Mouse (Mus musculus): ENCODE measurements at regions not wholly inside any gene's neighbourhood (a gene's known extent, or its start where the extent isn't known, plus 50 kb on each side); places are given as distances from the start of the nearest gene placed in this dataset.

DNA sequence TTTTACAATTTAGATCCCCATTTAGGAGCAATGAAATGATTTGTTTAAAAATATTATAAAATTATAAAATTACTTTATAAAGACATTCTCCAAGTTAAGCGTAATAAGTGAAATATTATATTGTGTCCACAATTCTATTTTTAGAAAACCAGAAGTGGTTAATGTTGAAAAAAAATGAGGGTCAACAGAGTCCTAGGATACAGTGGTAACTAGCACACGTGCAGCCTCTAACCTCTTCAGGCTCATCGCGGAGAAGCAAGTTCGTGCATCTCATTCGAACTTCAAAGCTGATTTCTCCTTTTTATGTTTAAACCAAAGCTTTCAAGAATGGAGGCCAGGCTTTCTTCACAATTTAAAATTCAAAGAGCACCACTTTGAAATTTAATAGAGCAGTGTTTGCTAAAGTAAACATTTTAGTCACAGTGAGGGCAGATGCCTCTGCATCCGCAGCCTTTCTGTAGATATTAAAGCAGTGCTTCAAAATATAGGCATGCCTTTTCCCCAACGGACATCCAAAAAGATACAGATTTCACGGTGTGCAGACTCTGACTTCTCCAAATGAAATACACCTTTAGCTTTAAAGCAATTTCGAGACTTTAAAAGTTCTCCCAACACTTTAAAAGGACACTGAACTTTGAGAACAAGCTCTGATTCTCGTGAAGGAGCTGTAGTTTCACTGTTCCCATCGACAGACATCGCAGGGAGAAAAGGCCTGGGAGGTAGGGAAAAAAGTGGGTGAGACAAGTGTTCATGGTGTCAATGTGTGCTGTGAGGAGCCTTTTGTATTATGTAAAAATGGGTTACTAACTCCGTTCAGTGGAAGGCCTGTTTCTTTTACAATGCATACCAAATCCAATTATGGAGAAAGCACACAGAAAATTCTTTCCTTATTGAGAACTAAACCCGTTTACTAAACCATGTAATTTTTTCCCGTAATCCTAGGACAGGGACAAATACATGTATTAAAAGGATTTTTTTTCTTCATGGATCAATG, 419.8 kb upstream of the Manea start:
- WGBS: 66% methylated on average over 16 of the region's 16 CpGs
- TF ChIP-seq CTCF (IDR thresholded peaks at IDR 0.05; ENCODE audit: low read depth, low read length) (no peak), POLR2A (IDR thresholded peaks at IDR 0.05; ENCODE audit: extremely low read depth, insufficient read depth, low read length) (no peak)

DNA sequence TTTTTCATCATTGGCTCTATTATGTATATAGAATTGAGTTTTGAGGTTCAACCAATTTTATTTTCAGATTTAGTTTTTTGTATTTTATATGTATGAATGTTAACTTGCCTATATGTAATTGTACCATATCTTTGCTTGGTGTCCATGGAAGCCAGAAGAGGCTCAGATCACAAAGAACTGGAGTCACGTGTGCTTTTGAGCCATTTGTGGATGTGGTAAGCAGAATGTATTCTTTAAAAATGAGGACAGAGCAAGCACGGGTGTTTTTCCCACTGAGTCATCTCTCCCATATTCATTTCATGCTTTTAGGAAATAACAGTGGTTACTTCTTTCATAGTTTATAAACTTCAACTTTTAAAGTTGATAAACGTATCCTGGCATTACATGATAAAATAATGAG, 394.1 kb upstream of the Manea start:
- H3K9ac ChIP-seq (ENCODE audit: low read depth, low read length): no peak overlapping the region
- no peak overlapping the region for H3K27ac ChIP-seq (replicated peaks; ENCODE audit: insufficient read depth, low read depth, low read length)
- no peak for DNase-seq (ENCODE audit: extremely low read depth, low read depth, low spot score)
- no peaks in the 10 kb centered on the region for H3K79me2 ChIP-seq (ENCODE audit: control insufficient read depth, insufficient read depth, low read length)
- H3K27me3 ChIP-seq (ENCODE audit: control insufficient read depth, insufficient read depth, low read length): no peaks in the 10 kb centered on the region
- H3K4me1 ChIP-seq (ENCODE audit: control insufficient read depth, insufficient read depth, low read length): no peaks in the 10 kb centered on the region
- no peak overlapping the region for H3K4me3 ChIP-seq (ENCODE audit: insufficient read depth, low read depth, low read length)
- H3K36me3 ChIP-seq (ENCODE audit: control insufficient read depth, insufficient read depth, low read length): no peaks in the 10 kb centered on the region
- no peak for TF ChIP-seq CTCF (IDR thresholded peaks at IDR 0.05; ENCODE audit: low read depth, low read length)
- TF ChIP-seq POLR2A (IDR thresholded peaks at IDR 0.05; ENCODE audit: extremely low read depth, insufficient read depth, low read length): no peak
- WGBS: 66% methylated on average over 3 of the region's 3 CpGs

More for the DNA sequence above, 419.8 kb upstream of the Manea start:
- Histone ChIP-seq H3K27ac (replicated peaks; ENCODE audit: insufficient read depth, low read depth, low read length) (no peak overlapping the region), H3K9ac (ENCODE audit: low read depth, low read length) (no peak overlapping the region), H3K27me3 (ENCODE audit: control insufficient read depth, insufficient read depth, low read length) (no peaks in the 10 kb centered on the region), H3K36me3 (ENCODE audit: control insufficient read depth, insufficient read depth, low read length) (no peaks in the 10 kb centered on the region), H3K4me3 (ENCODE audit: insufficient read depth, low read depth, low read length) (no peak overlapping the region), H3K79me2 (ENCODE audit: control insufficient read depth, insufficient read depth, low read length) (no peaks in the 10 kb centered on the region), H3K4me1 (ENCODE audit: control insufficient read depth, insufficient read depth, low read length) (no peaks in the 10 kb centered on the region)
- no peak for DNase-seq (ENCODE audit: extremely low read depth, low read depth, low spot score)

DNA sequence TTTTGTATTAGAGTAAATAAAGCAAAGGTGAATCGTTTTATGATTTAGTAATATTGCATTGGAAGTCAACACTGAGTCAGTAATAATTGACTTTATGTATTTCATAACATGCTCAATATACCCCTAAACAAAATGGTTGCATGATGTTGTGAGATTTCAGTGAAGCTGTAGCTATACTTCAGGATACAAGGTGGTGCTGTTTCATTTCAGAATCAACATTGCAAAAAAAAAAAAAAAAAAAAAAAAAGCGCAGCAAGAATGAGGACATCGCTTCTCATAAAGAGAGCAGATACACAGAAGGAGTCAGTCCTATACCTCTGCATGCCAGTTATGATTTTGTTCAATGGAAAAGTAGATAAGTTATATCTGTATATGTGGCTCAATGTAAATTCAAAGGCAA, 389.7 kb upstream of the Manea start:
- Histone ChIP-seq H3K9ac (ENCODE audit: low read depth, low read length) (no peak overlapping the region), H3K36me3 (ENCODE audit: control insufficient read depth, insufficient read depth, low read length) (no peaks in the 10 kb centered on the region), H3K4me3 (ENCODE audit: insufficient read depth, low read depth, low read length) (no peak overlapping the region), H3K4me1 (ENCODE audit: control insufficient read depth, insufficient read depth, low read length) (no peaks in the 10 kb centered on the region), H3K27ac (replicated peaks; ENCODE audit: insufficient read depth, low read depth, low read length) (no peak overlapping the region), H3K27me3 (ENCODE audit: control insufficient read depth, insufficient read depth, low read length) (no peaks in the 10 kb centered on the region), H3K79me2 (ENCODE audit: control insufficient read depth, insufficient read depth, low read length) (no peaks in the 10 kb centered on the region)
- no peak for TF ChIP-seq POLR2A (IDR thresholded peaks at IDR 0.05; ENCODE audit: extremely low read depth, insufficient read depth, low read length)
- TF ChIP-seq CTCF (IDR thresholded peaks at IDR 0.05; ENCODE audit: low read depth, low read length): no peak
- 77% methylated on average over 3 of the region's 3 CpGs for WGBS
- DNase-seq (ENCODE audit: extremely low read depth, low read depth, low spot score): no peak

DNA sequence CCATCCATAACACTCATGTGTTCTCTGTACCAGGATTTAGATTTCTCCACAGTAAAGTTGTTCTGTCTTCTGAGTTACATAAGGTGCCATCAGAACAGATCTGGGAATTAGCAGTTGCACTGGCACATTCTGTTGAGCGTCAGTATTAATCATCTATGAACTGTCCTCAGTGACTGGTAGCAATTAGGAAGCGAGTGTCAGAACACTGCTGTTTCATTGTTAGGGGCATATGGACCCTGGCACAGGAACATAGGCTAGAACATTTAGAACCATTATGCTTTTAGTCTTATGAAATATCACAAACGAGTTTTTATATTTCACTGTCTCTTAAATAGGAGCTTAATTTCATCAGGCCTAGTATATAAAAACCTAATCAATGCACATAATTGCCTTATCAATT, 367.7 kb upstream of the Manea start:
- H3K27me3 ChIP-seq (ENCODE audit: control insufficient read depth, insufficient read depth, low read length): no peaks in the 10 kb centered on the region
- no peaks in the 10 kb centered on the region for H3K79me2 ChIP-seq (ENCODE audit: control insufficient read depth, insufficient read depth, low read length)
- H3K4me3 ChIP-seq (ENCODE audit: insufficient read depth, low read depth, low read length): no peak overlapping the region
- TF ChIP-seq POLR2A (IDR thresholded peaks at IDR 0.05; ENCODE audit: extremely low read depth, insufficient read depth, low read length) (no peak), CTCF (IDR thresholded peaks at IDR 0.05; ENCODE audit: low read depth, low read length) (no peak)
- no peaks in the 10 kb centered on the region for H3K4me1 ChIP-seq (ENCODE audit: control insufficient read depth, insufficient read depth, low read length)
- no peaks in the 10 kb centered on the region for H3K36me3 ChIP-seq (ENCODE audit: control insufficient read depth, insufficient read depth, low read length)
- no peak overlapping the region for H3K9ac ChIP-seq (ENCODE audit: low read depth, low read length)
- 54% methylated on average over 3 of the region's 3 CpGs for WGBS
- DNase-seq (ENCODE audit: extremely low read depth, low read depth, low spot score): no peak
- no peak overlapping the region for H3K27ac ChIP-seq (replicated peaks; ENCODE audit: insufficient read depth, low read depth, low read length)

DNA sequence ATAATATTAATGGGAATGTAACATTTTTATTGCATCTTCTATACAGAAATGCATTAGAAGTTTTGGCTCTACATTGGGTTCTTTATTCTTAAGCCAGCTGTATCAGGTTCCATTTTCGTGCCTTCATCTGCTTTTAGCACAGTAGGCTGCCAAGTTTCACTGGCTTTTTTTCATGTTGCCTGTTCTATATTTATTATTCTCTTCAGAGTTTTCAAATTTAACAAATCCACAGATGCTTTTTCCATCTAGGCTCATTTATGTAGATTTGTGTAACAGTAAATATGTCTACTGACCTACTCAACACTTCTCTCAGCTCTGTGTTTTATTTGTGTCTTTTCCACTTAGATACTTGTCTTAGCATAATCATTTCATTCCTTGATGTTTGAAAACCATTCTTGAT, 363.3 kb upstream of the Manea start:
- H3K9ac ChIP-seq (ENCODE audit: low read depth, low read length): no peak overlapping the region
- no peak overlapping the region for H3K4me3 ChIP-seq (ENCODE audit: insufficient read depth, low read depth, low read length)
- WGBS: 58% methylated on average over 1 of the region's 1 CpGs
- TF ChIP-seq CTCF (IDR thresholded peaks at IDR 0.05; ENCODE audit: low read depth, low read length) (no peak), POLR2A (IDR thresholded peaks at IDR 0.05; ENCODE audit: extremely low read depth, insufficient read depth, low read length) (no peak)
- H3K79me2 ChIP-seq (ENCODE audit: control insufficient read depth, insufficient read depth, low read length): no peaks in the 10 kb centered on the region
- no peaks in the 10 kb centered on the region for H3K27me3 ChIP-seq (ENCODE audit: control insufficient read depth, insufficient read depth, low read length)
- H3K36me3 ChIP-seq (ENCODE audit: control insufficient read depth, insufficient read depth, low read length): no peaks in the 10 kb centered on the region
- no peak for DNase-seq (ENCODE audit: extremely low read depth, low read depth, low spot score)
- no peak overlapping the region for H3K27ac ChIP-seq (replicated peaks; ENCODE audit: insufficient read depth, low read depth, low read length)
- no peaks in the 10 kb centered on the region for H3K4me1 ChIP-seq (ENCODE audit: control insufficient read depth, insufficient read depth, low read length)

DNA sequence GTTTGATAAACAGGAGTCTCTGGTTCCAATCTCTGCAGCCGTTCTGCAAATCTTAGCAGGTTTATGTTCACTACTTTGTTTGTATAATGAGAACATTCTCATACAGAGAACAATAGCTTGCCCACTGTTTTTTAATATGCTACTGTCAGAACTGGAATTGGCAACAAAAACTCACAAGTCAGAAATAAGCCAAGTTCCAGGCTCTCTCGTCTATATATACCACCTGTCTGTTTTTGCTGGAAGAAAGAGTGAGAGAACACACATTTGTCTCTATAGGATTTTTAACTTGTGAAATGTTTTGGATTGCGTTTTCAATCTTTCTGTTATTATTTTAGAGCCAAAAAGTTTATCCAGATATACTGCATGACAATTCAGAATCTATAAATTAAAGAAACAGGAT, 349.3 kb upstream of the Manea start:
- H3K4me3 ChIP-seq (ENCODE audit: insufficient read depth, low read depth, low read length): no peak overlapping the region
- no peak for DNase-seq (ENCODE audit: extremely low read depth, low read depth, low spot score)
- no peak overlapping the region for H3K9ac ChIP-seq (ENCODE audit: low read depth, low read length)
- no peaks in the 10 kb centered on the region for H3K36me3 ChIP-seq (ENCODE audit: control insufficient read depth, insufficient read depth, low read length)
- no peaks in the 10 kb centered on the region for H3K4me1 ChIP-seq (ENCODE audit: control insufficient read depth, insufficient read depth, low read length)
- 47% methylated on average over 3 of the region's 3 CpGs for WGBS
- no peaks in the 10 kb centered on the region for H3K79me2 ChIP-seq (ENCODE audit: control insufficient read depth, insufficient read depth, low read length)
- TF ChIP-seq POLR2A (IDR thresholded peaks at IDR 0.05; ENCODE audit: extremely low read depth, insufficient read depth, low read length) (no peak), CTCF (IDR thresholded peaks at IDR 0.05; ENCODE audit: low read depth, low read length) (no peak)
- no peaks in the 10 kb centered on the region for H3K27me3 ChIP-seq (ENCODE audit: control insufficient read depth, insufficient read depth, low read length)
- no peak overlapping the region for H3K27ac ChIP-seq (replicated peaks; ENCODE audit: insufficient read depth, low read depth, low read length)

Measured in liver, adult 2 months (tissue).